Mouse (Mus musculus) adrenal gland, adult (tissue): ENCODE results near the gene Nos3.
A peak's percentile ranks its signal among the peaks of the same experiment; 100 is the strongest.

Experiments used
- DNase-seq, 2 experiments: peaks; one replicate each; pipeline ENCODE4 v3.0.0; 2022 to 2023; ENCODE audit warnings: low spot score in 1 of 2; ENCODE audit not compliant: inconsistent age in 2 of 2

Gene Nos3

DNA sequence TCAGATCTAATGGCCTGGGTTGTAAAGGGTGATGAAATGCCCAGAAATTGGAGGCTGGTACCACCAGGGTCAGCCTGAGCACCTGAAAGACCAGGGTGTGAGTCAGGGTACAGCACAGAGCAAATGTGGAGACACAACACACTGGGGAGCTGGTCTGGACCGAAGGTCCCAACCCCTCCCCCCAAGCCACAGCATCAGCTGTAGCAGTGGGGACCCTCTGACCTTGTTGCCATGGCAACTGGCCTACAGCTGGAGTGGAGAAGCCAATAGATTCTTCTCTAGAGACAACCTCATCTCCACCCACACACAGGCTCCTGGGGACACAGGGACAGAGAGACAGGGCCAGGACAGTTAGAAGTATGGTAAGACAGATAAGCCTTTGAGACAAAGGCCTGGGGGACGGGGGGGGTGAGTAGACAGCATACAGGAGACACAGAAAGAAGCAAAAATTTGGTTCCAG is 20.6 kb upstream of the Nos3 start:
- no peak for DNase-seq

DNA sequence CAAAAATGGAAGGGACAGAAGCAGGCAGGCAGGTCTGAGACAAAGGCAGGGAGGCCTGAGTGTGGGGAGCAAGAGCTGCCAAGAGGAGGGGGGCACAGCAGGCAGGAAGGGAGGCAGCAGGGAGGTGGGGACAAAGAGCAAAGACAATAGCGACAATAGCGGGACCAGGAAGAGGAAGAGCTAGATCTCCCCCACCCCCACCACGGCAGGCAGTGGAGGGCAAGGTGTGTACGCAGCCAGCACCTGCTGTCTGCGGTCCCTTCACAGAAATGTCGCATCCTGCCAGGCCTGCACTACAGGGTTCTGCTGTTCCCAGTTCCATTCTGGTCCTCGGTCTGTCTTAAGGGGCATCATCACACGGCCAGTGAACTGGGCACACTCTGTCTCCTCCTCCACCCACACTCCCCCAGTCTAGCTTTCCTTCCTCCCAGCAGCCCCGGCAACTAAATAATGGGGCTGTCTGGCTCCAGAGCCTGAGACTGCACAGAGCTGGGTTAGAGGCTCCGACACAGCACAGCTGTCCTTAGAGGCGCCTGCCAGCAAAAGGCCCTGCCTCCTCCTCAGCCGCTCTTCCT is 20.0 kb upstream of the Nos3 start:
- peak in 1 of 2 experiments; percentile 27 for DNase-seq

DNA sequence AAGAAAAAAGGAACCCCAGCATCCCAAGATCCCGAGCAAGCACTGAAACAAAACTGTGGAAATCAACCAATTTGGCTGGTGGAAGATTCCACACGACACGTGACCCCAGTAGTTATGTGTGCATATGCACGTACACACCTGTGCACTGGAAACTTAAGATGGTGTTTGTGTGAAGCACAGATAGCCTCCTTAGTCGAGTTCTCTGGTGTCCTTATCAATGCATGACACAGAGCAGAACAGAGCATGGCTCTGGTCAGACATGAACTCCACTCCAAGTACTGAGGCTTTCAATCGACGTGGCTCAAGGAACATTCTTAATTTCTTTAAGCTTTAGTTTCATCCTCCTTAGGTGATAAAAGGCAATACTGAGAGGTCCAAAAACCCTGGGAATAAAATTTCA is 18.3 kb upstream of the Nos3 start:
- DNase-seq = no peak

DNA sequence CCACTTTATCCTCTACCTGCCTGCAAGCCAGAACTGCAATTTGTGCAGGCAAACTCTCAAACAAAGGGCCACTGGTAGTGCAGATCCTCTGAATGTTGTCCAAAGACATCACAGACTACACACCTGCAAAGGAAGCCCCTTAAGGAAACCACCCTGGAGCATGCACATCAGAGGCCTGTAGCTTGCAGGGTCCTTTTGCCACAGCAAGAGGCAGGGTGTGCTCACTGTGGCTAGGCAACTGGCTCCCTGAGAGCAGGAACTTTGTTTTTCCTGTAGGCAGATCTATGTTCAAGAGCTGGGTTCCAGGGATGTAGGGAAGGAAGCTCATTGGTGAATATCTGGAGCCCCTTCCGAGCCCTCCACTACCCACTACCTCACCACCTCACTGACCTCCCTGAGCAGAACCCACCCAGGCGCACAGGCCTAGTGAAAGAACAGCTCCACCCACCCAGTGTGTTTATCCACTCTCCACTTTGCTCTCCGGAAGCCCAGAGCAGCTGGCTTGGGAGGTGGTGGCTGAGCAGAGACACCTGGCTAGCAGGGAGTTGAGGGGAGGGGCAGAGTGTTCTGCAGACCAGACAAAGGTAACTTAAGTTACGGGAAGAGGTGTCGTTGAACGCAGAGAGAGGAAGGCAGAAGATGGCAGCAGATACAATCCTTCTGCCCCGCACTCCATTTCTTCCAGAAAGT is 17.3 kb upstream of the Nos3 start:
- DNase-seq = no peak

DNA sequence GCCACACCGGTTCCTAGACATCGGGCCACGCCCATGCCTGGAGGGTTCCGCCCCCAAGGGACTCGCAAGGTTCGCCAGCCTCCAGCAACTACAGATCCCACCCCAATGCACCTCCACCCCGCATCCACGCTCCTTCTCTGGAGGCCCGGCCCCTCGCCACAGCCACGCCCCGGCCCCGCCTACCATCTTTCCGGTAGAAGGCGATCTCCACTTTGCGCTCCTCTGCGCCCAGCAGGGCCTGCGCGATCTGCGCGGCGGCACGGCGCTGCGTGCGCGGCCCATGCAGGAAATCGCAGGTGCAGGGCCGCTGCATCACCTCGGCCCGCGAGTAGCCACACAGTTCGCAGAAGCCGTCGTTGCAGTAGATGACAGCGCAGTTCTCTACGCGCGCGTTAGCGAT is 16.5 kb upstream of the Nos3 start:
- peak; percentile 88 to 93 for DNase-seq

DNA sequence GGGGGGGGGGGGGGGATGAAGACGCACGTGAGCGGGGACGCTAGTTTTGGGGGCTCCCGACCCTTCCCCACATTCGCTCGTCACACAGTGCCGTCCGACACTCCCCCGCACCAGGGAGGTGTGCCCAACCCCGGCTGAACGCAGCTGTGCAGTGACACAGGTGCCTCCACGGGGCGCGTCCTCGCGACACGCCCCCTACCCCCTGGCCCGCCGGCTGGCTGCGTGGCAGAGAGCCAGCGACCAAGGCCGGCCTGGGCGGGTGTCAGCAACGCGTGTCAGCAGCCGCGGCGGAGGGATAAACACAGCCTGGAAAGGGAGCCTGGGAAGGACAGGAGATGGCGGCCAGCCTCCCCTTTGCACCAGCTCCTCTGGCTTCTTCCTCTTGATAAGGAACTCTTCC is 16.1 kb upstream of the Nos3 start:
- peak; percentile 71 to 82 for DNase-seq

DNA sequence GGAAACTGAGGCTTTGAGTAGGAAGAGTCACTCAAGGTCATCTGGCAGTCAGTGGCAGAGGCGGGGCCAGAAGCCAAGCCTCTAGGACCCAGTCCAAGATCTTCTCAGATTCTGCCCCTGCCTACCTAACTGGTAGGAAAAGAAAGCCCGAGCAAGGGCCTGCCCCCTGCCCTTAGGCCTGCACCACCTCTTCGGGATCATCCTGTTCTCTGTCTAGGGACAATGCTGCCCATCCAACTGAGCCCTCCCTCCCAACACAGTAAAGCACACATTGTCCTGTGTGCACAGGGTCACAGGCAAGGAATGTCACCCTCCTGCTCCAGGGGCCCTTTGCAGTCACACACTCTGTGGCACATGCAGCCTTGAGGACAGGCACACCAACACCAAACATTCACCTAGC is 14.5 kb upstream of the Nos3 start:
- DNase-seq = peak; percentile 72 to 75

DNA sequence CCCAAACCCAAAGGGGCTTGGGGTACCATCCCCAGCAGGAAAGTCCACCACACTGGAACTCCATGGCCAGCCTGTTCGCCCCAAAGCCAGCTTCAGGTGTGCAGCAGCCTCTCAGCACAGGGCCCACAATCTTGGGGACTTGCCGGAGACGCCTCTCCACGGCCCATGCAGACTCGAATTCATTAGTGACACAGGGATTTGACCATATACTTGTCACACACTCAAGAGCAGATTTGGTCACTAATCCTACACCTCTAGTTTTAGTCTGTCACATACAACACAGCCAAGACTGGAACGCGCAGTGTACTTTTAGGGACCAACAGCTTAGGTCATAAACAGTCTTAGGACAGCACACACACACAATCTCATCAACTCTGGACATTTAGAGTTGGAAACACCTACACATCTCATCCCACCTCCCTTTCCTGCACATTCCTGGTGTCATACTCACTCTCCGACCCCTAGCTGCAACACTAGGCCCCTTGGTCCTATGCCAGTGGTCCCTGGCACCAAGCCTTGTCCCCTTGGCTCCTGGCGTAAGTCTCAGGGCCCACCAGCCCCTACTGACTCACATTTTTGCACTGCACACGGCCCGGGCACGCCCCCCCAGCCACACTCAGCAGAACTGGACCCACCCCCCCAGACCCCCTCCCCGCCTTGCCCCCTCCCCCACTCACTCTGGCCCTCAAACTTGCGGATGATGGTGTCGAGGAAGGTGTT is 13.9 kb upstream of the Nos3 start:
- DNase-seq = peak in 1 of 2 experiments; percentile 58

DNA sequence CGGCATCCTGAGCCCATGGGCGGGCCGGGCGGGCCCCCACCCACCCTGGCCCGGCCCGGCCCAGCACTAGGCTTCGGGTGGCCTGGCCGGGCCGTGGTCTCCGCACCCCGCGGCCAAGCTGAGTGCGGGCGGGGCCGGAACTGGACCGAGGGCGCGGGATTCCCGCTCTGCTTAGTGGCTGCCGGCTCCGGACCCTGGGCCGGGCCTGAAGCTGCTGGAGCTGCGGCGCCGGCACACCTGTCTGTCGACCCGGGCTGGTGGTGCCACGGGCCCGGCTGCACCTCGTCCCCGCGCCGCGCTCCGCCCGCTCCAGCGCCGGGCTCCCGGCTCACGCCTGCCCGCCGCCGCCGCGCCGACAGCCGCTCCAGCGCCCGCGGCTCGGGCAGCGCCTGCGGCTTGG is 13.3 kb upstream of the Nos3 start, which contains the start of gene Kcnh2:
TSS of gene Kcnh2 (minus strand) at position 327 of the 400 bp plus-strand sequence.
- DNase-seq = no peak

DNA sequence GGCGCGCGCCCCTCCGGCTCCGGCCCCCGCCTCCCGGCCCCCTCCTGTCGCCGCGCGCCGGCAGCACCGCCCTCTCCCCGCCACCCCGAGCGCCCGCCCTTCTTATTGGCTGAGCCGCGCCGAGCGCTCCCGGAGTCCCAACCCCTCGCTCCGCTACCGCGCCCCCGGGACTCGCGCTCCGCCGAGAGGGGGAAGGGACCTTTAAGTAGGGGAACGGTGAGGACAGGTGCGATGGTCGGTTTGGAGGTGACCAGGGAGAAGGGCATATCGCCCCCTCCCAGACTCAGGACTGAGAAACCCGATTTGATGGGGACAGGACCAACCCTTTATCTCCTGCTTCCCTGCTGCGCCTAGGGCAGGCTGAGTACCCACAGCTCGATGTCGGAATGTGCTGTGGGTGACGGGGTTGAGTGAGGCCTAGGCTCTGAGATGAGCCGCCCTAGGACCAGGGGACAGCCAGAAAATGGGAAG is 12.9 kb upstream of the Nos3 start:
- peak; percentile 92 to 96 for DNase-seq

DNA sequence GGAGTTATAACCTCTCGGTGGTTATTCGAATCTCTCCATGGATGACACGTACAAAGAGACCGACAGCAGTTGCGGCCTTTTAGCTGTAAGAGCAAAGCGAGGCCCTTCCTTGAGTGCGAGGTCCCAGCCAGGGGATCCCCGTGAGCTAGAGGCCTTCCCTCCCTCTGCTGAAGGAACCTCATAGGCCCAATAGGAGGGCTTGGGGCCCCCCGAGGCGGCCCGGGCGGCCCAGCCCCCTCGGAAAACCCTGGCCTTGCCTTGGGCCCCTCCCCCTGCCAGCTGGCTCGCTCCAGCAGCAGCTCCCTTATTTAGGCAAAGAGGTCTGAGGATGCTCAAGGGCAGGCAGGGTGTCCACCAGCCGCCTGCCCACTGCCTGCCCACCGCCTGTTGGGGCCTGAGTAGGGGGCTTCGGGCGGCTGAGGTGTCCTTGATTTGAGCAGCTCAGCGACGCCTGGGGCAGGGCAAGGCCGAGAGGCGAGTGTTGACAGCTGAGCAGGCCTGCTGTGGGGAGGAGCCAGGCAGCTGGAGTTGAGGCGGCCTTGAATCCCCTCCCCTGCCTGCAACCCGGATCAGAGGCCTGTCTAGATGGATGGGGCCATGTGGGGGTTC is 12.3 kb upstream of the Nos3 start:
- DNase-seq = peak; percentile 81 to 92

DNA sequence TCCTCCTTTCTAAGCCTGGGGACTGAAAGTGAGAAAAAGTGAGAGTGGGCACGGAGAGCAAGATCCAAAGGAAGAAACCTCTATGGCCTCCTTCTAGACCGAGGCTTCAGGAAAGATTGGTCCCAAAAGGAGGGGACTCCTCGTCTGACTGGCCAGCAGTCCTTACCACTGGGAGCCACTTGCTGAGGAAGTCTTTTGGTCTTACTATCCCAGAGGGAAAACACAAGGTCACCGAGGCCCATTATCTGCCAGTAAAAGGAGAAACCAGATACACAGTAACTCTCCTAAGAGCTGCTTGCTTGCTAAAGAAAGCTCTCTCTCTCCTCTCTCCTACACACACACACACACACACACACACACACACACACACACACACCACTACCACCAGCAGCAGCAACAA is 11.3 kb upstream of the Nos3 start:
- peak in 1 of 2 experiments; percentile 68 for DNase-seq

DNA sequence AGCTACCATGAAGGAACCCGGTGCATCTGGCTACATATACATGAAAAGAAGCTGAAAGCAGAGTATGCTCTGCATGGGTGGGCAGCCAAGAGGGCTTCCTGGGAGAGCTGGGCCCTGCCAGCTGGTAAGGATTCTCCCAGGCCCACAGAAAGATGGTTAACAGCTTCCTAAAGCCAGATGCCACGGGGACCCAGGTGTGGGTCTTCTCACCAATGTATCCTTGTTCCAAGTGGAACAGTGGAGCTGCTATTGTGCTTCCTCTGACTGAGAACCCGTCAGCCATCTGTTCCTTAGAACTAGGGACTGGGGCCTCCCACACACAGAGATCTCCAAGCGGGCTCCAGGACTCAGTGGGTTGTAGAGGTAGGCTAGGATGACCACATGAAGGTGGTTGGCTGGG is 7.8 kb upstream of the Nos3 start:
- no peak for DNase-seq

DNA sequence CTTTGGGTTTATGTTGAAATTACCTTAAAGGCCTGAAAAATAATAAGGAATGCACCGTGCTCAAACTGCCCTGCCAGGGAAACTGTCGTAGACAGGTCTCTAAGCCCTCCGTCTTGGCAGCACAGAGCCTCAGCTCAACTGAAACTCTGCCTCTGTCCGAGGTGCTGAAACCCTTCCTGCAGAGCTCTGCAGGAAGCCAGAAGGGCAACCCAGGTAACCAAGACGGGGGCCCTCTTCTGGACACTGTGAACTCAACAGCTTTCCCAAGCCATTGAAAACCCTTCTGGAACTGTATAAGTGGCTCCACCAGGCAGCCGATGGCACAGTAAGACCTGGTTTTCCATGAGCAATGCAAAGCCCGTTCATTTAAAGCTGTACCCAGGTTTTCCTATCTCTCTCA is 7.1 kb upstream of the Nos3 start:
- DNase-seq = peak; percentile 74 to 88

DNA sequence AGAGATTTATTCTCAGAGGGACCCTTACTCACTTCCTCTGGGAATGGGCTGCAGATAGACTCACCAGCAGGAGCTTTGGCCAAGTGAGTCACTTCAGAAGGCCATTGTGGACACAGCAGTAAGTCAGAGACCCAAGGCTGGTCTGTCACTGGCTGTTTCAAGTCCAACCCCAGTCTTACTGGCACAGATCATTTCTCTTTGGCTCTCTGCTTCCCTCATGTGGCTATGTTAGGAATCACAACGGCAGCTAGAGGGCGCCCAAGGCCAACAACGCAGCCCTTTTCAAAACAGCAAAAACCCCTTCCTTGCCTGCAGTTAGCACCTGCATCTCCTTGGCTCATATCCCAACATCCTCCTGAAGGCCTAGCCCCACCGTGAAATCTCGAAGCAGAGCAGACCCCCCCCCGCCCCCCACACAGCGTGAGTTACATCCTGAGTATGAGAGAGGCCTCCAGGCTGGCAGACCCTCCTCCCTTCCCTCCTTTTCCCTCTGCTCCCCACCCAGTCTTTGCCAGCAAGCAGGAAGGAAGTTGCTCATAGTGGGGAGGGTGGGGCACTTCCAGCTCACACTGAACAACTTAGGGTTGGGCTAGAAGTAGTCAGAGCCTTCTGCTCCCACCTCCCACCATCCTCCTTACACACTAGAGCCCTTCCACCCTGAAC is 3.7 kb upstream of the Nos3 start:
- peak; percentile 86 to 96 for DNase-seq

DNA sequence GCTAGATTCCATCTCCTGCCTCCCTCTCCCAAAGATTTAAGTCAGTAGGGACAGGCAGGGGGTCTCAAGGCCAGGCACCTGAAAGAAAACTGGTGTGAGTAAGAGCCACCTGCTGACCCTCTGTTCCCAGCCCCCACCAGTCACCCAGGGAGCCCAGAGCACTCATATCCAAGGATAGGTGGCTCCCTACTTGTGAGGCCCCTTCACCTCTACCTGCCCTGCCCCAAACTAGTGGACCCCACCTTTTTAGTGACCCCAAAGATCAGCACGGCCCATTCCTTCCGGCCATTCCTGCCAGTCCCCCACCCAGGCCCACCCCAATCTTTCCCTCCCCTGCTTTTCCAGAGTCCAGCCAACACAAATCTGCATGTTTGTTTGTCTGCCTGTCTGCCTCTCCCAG is 1.1 kb upstream of the Nos3 start:
- DNase-seq = no peak

DNA sequence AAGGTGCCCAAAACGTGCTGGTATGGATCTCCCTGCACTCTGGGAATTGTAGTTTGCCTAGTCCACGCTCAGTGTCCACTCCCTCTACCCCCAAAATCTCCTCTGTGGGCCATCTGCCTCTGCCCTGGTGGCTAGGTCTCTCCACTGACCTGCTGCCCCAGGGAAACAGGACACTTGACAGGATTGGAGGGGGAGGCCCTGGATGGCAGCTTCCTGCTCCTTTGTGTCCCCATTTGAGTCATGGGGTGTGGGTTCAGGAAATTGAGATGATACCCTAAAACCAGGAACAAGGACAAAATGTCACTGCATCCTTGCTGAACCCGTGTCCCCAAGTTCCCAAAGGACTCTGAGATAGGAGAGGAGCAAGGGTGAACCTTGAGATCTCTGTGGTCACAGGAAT is 549 bp upstream of the Nos3 start:
- no peak for DNase-seq

DNA sequence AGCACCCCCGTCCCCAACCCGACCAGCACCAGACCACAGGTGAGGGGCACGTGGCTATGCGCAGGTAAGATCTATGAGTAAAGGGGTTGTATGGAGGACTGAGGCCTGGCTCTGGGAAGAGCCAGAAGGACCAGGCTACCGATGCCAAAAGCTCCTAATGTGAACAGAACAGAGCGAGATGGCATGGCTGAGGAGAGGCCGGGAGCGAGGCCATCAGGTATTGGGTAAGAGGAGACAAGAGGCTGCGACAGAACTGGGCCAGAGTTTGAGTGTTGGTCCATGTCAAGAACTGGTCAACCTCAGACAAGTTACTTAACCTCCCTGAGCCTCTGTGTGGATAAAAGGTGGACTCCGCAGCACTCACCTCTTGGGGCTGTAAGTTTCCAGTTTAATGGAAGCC is 353 bp downstream of the Nos3 start:
- peak in 1 of 2 experiments; percentile 66 for DNase-seq

DNA sequence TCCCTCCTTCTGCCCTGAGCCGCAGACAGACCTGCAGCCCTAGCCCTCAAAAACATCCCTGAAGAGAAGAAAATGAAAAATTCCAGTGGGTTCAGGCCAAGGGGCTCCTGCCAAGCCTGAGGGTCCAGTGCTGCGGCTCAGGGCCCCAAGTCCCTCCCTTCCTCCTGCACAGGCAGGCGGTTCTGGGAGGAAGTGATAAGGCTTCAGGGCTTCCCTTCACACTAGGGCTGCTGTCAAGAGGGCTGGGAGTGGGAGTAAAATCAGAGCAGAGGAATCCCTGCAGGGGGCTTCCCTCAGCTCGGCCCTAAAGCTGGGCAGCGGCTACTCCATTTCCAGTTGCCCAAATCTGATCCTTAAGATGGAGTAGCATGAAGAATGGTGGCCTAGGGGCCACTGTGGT is 918 bp downstream of the Nos3 start:
- DNase-seq = peak in 1 of 2 experiments; percentile 42

DNA sequence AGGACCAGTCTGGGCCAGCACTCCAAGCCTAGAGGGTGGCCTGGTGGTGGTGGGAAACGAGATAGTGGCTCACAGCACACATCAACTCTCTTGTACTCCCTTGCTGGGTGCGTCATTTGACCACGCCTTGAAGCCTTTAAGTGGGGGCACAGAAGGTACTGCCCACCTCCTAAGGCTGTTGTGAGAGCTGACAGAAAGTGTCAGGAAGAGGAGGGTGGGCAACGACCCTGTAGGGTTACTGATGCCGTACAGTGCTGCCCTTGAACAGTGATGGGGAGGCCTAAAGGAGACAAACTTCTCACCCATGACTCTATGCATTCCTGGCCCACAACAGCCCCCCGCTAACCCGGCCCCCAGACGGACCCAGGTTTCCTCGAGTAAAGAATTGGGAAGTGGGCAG is 1.8 kb downstream of the Nos3 start:
- no peak for DNase-seq

DNA sequence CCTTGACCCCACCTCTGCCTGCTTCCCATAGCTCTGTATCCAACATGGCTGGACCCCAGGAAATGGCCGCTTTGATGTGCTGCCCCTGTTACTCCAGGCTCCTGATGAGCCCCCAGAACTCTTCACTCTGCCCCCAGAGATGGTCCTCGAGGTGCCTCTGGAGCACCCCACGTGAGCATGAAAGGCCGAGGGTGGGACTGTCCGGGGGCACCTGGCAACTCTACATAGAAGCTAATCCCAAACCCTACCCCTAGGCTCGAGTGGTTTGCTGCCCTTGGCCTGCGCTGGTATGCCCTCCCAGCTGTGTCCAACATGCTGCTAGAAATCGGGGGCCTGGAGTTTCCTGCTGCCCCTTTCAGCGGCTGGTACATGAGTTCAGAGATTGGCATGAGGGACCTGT is 5.2 kb downstream of the Nos3 start:
- DNase-seq = no peak
